Mouse (Mus musculus) brain, embryonic 14.5 days (tissue): ENCODE data around the gene Agxt2.

Source experiments
- CTCF ChIP-seq: fragments of 200-500 bp; IDR thresholded peaks from 2 replicates; pipeline ENCODE4 v1.5.1; 2012; ENCODE audit warnings: inconsistent platforms, mild to moderate bottlenecking, moderate library complexity, borderline replicate concordance; ENCODE audit not compliant: insufficient read depth, insufficient read length; ENCODE audit errors: extremely low read depth
- POLR2A ChIP-seq: fragments of 200-500 bp; IDR thresholded peaks from 2 replicates; pipeline ENCODE4 v1.6.1; 2012; ENCODE audit warnings: mild to moderate bottlenecking, inconsistent platforms, borderline replicate concordance; ENCODE audit not compliant: poor library complexity, insufficient read depth, insufficient read length, severe bottlenecking; ENCODE audit errors: extremely low read depth

GRCm38 (mm10) chr15:10426124-10426523 lies 67.8 kb downstream of the Agxt2 start:
- TF ChIP-seq POLR2A (no peak), CTCF (no peak)
